Comparison of ENCODE assay signal across 22 mouse cellular contexts in genomic region chrX:60719428-60720151, GRCm38 (mm10).
DNase-seq lines count a peak whose midpoint lies in the region; ATAC-seq lines count a peak whose summit lies in the region.
"Had no signal": no experiment of that assay in that cellular context is flagged by ENCODE, and none has a peak within 500 bp of the region (broad histone marks: within the 10 kb centered on the region; RNA-seq: fewer than 3 reads in every experiment).

No protein-coding gene starts in this region.

- no peak overlapping the region for H3K27ac ChIP-seq in forebrain, embryonic 16.5 days (ENCODE audit: low read length)
- H3K27ac ChIP-seq in midbrain, embryonic 10.5 days (replicated peaks) = peak overlapping the region; percentile 73
- peak overlapping the region; percentile 62 for H3K27ac ChIP-seq in neural tube, embryonic 11.5 days (ENCODE audit: low read depth, low read length)
- H3K27ac ChIP-seq: embryonic facial prominence, embryonic 15.5 days; kidney, postnatal 0 days; liver, embryonic 13.5 days had no signal

- DNase-seq in embryo, embryonic 9.5 days (ENCODE audit: extremely low spot score) = peak; percentile 25
- peak; percentile 56 for DNase-seq in midbrain, embryonic 10.5 days (ENCODE audit: low spot score)
- peak; percentile 76 for DNase-seq in neural tube, embryonic 11.5 days (ENCODE audit: low spot score)
- no peak for DNase-seq in spleen, adult 18-20 months
- no peak for DNase-seq in lung, postnatal 25 days (ENCODE audit: low spot score)
- no peak for DNase-seq in testis, postnatal 14 days (ENCODE audit: low spot score)
- DNase-seq: adrenal gland, adult 2 months; cerebellum, adult 11-12 months; cerebellum, postnatal 36 days; gastrocnemius, postnatal 36 days; layer of hippocampus, adult 9-11 months; left cerebral cortex, postnatal 4 days; liver, embryonic 13.5 days; right cerebral cortex, postnatal 14 days; thymus, adult 18-20 months had no signal

- no peak overlapping the region for H3K9ac ChIP-seq in forebrain, embryonic 16.5 days (replicated peaks; ENCODE audit: low read depth, low read length)
- no peak overlapping the region for H3K9ac ChIP-seq in neural tube, embryonic 11.5 days (ENCODE audit: low read length)
- H3K9ac ChIP-seq: embryonic facial prominence, embryonic 15.5 days; liver, embryonic 13.5 days had no signal

- peak overlapping the region; percentile 35 for H3K4me2 ChIP-seq in forebrain, embryonic 16.5 days (ENCODE audit: low read length)
- H3K4me2 ChIP-seq in neural tube, embryonic 11.5 days (ENCODE audit: low read depth) = no peak overlapping the region
- H3K4me2 ChIP-seq: embryonic facial prominence, embryonic 15.5 days; heart, embryonic 11.5 days; liver, embryonic 13.5 days had no signal

- WGBS in forebrain, embryonic 16.5 days = 21% methylated on average over 13 of the region's 13 CpGs
- 26% methylated on average over 13 of the region's 13 CpGs for WGBS in midbrain, embryonic 10.5 days
- 24% methylated on average over 13 of the region's 13 CpGs for WGBS in neural tube, embryonic 11.5 days

- peaks cover 10% of the 10 kb centered on the region for H3K4me1 ChIP-seq in forebrain, embryonic 16.5 days (replicated peaks; ENCODE audit: control insufficient read depth, insufficient read depth, low read length)
- H3K4me1 ChIP-seq in midbrain, embryonic 10.5 days = peaks cover 30% of the 10 kb centered on the region
- H3K4me1 ChIP-seq in neural tube, embryonic 11.5 days (ENCODE audit: control insufficient read depth, insufficient read depth, low read length) = no peaks in the 10 kb centered on the region
- H3K4me1 ChIP-seq: embryonic facial prominence, embryonic 15.5 days; liver, embryonic 13.5 days had no signal

- H3K36me3 ChIP-seq in forebrain, embryonic 16.5 days (ENCODE audit: control insufficient read depth, insufficient read depth) = no peaks in the 10 kb centered on the region
- no peaks in the 10 kb centered on the region for H3K36me3 ChIP-seq in midbrain, embryonic 10.5 days
- H3K36me3 ChIP-seq in neural tube, embryonic 11.5 days (ENCODE audit: control insufficient read depth, insufficient read depth, low read length) = no peaks in the 10 kb centered on the region
- H3K36me3 ChIP-seq: embryonic facial prominence, embryonic 15.5 days; liver, embryonic 13.5 days had no signal

- peak; percentile 86 for ATAC-seq in forebrain, embryonic 16.5 days
- peak; percentile 89 for ATAC-seq in neural tube, embryonic 11.5 days (ENCODE audit: insufficient read depth, low FRiP score, low TSS enrichment)
- ATAC-seq in activated CD4-positive, CD25-positive, alpha-beta regulatory T cell, adult 4 months = no peak
- ATAC-seq: intestine, embryonic 16.5 days; lung, postnatal 0 days had no signal

- 0 out of 2 replicates have a peak overlapping the region, but pooled peaks have one; percentile 6 for H3K4me3 ChIP-seq in forebrain, embryonic 16.5 days (replicated peaks; ENCODE audit: low read length)
- no peak overlapping the region for H3K4me3 ChIP-seq in midbrain, embryonic 10.5 days
- H3K4me3 ChIP-seq in neural tube, embryonic 11.5 days (ENCODE audit: low read depth, low read length) = no peak overlapping the region
- H3K4me3 ChIP-seq: embryonic facial prominence, embryonic 15.5 days; liver, embryonic 13.5 days had no signal

- no peaks in the 10 kb centered on the region for H3K27me3 ChIP-seq in forebrain, embryonic 16.5 days (replicated peaks; ENCODE audit: control insufficient read depth, insufficient read depth, low read length)
- no peaks in the 10 kb centered on the region for H3K27me3 ChIP-seq in midbrain, embryonic 10.5 days (ENCODE audit: low read depth, poor library complexity, severe bottlenecking)
- no peaks in the 10 kb centered on the region for H3K27me3 ChIP-seq in neural tube, embryonic 11.5 days (ENCODE audit: control insufficient read depth, insufficient read depth, low read length)
- H3K27me3 ChIP-seq: liver, embryonic 13.5 days had no signal

- no peaks in the 10 kb centered on the region for H3K9me3 ChIP-seq in forebrain, embryonic 16.5 days (ENCODE audit: control insufficient read depth, low read length)
- no peaks in the 10 kb centered on the region for H3K9me3 ChIP-seq in midbrain, embryonic 10.5 days (replicated peaks)
- no peaks in the 10 kb centered on the region for H3K9me3 ChIP-seq in neural tube, embryonic 11.5 days (ENCODE audit: control insufficient read depth, low read length)
- H3K9me3 ChIP-seq: embryonic facial prominence, embryonic 15.5 days; liver, embryonic 13.5 days had no signal

Comparison
In these comparisons a context has a peak if more than half of its experiments do, and no peak if none do; other contexts are left out.
1. DNase-seq: peak in embryo, embryonic 9.5 days (single experiment), midbrain, embryonic 10.5 days (single experiment) and neural tube, embryonic 11.5 days (single experiment); none in spleen, adult 18-20 months (0 of 2), lung, postnatal 25 days (single experiment) and testis, postnatal 14 days (single experiment).